Mouse (Mus musculus): ENCODE results near the gene Ube2f.

Ube2f gene

DNA sequence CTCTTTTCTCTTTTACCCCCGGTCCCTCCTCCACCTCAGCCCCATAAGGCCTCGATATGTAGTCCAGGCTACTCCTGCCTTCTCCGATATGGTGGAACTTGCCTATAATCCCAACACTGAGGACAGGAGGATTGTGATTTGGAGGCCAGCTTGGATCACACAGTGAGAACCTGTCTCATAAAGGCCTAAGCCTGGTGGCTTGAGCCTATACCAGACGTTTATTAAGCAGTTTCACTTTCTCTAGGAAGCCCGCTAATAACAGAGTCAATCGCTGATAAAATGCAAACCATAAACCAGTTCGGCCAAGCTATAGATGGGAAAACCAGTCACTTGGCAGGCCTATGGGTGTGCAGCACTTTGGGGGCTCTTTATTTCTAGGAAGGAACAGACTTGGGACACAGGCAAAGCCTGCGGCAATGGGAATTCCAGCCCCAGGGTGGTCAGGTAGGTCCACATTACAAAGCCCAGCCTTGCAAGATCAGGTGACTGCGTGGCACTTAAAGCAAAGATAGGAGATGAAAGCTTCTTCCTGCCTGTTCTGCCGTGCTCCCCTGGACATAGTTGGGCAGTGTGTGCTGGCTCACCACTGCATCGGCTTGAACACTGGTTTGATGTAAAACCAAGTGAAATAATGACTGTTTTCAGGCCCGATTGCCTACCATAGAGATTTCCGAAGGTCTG is 49.1 kb downstream of the Ube2f start:
- no peak for DNase-seq

DNA sequence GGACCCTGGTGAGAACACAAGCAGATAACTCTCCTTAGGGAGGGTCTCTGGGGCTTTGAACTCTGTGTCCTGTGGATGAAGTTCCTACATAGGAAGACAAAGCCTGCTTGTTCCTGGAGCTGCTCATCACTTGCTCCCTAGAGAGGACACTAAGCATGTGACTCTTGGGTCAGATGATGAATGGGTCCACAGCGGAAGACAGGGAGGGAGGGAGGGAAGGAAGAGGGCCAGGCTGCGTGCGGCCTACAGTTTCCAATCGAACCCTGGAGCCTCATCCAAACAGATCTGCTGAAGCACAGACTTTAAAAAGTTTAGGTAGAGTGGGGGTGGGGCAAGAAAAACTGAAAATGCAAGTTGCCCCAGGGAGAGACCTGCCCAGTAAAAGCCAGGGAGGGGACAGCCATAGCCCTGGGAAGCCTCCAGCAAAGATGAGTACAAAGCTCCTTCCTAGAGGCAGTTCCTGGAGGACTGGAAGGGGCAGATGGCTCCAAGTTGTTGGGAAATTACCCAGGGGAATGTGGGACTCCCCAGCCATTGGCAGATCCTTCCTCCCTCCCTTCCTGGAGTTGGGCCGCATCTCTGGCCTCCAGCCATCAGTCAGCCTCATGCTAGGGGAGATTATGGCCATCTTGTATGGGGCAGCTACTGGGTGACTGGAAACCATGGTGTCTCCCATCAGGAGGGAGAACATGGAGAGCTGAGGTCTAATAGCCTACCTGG is 49.8 kb downstream of the Ube2f start:
- DNase-seq: no peak

DNA sequence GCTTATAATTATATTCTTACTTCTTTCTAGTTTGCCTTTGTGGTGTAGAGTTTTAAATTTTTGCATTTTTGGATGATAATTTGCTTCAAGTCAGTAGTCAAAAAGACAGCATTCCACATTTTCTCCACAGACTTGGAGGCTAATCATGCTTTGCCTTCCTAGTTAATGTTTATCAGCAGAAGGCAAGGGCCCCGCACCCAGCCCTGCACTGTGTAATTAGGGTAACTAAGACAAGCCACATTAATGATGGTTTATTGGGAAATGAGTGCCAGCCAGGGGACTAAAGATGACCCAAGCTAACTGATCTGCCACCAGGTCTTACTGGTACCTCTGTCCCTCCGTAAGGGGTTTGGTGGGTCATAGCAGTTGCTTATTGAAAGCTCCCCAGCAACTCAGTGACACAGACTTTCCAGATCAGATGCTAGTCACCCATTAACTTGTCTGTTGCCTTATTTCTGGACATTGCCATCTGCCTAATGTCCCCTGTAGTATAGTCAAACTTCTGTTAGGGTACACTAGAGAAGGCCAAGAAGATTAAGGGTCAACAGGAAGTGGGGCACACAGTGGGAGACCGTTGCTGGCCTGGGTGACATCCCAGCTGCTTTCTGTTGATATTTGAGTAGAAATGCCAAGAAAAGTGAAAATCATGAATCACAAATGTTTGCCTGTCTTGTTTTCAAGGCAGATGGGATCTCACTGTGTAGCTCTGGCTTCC is 51.3 kb downstream of the Ube2f start:
- no peak for DNase-seq

GRCm38 (mm10) chr1:91302021-91302420 is 51.9 kb downstream of the Ube2f start:
- no peak for DNase-seq

- DNase-seq: no peak
Measured at GRCm38 (mm10) chr1:91304621-91305020, 54.5 kb downstream of the Ube2f start.

DNA sequence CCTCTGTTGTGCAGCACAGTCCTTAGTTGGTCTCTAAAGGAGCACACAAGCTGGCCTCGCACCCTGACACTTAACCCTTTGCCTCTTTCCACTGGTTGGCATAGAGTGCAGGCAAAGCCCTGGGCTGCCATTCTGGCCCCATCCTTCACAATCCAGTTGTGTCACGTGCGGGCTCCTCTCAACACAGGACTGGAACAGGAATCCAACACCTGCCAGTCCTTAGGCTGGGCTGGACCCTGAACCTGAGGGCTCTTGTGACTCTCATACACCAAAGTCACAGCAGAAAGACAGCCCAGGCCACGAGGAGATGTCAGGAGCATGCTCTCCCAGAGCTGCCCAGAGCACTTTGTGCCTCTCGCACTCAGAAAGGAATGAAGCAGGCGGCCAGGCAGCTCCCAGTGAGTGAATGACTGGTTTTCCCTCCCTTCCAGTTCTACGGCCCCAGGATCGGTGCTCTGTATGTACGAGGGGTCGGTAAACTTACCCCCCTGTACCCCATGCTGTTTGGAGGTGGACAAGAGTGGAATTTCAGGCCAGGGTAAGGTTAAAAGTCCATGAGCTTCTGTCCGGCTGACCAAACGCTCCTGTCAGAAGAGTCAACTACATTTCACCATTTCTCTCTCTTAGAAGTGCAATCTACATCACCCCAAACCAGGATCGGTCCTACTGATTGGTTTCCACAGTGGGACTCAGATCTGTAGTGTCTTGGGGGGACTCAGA is 59.4 kb downstream of the Ube2f start:
- DNase-seq: no peak

DNA sequence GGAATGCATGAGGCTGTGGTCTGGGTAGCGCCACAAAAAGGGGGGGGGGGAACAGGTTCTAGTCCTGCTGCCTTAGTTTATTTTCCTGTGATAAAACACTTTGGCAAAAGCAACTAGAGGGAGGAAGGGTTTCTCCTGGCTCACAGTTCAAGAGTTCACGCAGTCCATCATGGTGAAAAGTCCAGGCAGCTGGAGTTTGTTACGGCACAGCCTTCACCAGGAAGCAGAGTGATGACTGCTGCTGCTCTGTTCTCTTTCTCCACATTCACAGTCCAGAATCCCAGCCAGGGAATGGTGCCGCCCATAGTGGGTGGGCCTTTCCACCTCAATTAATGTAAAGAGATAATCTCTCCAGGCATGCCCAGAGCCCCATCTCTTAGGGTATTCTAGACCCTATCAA is 62.2 kb downstream of the Ube2f start:
- DNase-seq: no peak

GRCm38 (mm10) chr1:91313251-91313650 is 63.1 kb downstream of the Ube2f start:
- no peak for DNase-seq

DNA sequence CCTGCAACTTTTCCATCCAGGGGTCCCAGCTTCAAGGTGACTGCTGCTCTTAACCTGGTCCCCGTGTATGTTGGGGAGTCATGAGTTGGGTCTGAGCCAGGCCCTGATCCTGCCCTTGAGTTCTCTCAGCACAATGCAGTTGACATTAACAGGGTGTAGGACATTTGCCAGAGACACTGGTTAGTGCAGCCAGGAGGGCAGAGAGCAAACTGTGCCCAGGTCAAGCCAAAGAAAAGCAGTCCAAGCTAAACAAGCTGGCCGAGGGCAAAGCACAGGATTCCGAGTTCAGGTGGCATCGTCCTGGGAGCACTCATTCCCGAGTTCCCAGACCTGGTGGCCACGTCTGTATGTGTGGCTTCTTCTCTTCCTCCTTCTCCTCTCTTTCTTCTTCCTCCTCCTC is 67.6 kb downstream of the Ube2f start:
- no peak for DNase-seq

- no peak for DNase-seq
Measured at GRCm38 (mm10) chr1:91321760-91322438, 71.8 kb downstream of the Ube2f start, which contains the start of gene Espnl. TSS of gene Espnl (plus strand) at chr1:91322075.

DNA sequence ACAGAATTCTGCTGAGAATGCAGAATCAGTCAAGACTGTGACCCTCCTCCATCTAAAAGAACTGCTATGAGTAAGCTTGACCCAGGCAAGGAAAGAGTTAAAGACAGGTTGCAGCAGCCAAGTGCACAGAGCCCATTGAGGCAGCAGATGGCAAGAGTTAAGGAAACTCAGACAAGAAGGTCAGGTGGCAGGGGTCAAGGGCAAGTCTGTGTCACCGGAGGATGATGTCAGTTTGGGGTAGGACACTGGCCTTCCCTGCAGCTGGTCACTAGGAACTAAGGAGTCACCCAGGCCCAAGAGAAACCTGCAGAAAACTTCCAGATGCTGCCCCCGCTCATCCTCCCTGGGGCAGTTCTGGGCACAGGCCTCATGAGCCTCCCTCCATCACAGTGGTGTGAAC is 74.5 kb downstream of the Ube2f start:
- no peak for DNase-seq

- no peak for DNase-seq
Measured at GRCm38 (mm10) chr1:91325488-91326042, 75.5 kb downstream of the Ube2f start.

DNA sequence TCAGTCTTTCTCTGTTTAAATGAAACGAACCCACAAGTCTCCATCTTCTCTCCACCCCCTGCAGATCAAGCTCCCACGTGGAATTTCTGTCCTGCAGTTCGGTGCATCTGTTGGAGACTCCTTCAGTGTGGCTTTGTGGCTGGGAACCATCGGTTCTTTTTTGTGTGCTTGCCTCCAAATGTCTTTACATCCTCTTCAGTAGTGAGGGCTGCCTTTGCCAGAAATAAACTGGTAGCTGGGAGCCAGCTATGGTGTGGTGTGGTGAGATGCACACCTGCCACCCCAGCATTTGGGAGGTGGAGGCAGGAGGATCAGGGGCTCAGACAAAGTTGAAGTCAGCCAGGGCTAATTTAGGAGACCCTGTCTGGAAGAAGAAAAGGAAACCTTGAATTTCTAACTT is 82.0 kb downstream of the Ube2f start:
- DNase-seq: no peak

DNA sequence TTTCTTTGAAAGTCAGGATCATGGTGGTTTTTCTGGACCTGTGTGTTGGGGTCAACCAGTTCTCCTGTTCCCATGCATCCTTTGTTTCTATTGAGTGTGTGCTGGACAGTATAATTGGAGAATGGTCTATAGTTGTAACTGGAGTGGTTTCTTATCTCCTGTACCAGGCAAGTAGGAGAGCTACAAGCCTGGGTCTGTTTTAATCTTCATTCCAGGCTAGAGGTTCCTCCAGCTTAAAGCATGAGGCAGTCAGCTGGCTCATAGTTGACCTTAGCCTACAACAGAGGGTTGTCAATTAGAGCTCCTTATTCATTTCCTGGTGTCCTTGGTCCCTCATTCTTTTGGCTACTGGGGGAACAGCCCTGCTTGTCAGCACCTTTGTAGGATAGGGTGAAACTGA is 83.5 kb downstream of the Ube2f start:
- no peak for DNase-seq

DNA sequence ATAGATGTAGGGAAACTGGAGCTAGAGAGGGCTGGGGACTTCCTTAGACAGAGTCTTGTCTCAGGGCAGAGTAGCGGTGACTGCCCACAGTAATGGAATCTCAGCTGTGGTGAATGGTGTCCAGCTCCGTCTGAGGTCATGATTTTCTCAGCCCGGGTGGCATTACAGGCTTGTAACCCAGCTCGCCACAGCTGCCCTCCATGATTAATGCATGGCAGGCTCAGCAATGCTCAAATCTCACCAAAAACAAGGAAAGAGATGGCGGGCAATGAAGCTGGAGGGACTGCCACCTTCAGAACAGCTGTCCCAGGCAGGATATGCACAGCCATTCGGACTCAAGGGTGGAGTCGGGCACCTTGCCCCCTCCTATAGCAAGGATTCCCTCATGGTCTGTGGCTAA is 87.3 kb downstream of the Ube2f start:
- DNase-seq: no peak

Data from spleen, adult 18-20 months (tissue).